Mouse (Mus musculus): ENCODE measurements around the gene Olfr1129.
"Not testable (repeated sequence)": the region's sequence is repeated elsewhere in the genome, so short reads cannot be mapped to it uniquely, and the experiment has no call there.

Gene Olfr1129

GRCm38 (mm10) chr2:87573602-87574001, at the start of gene Olfr1129:
Gene Olfr1129, plus strand, starts transcription at chr2:87573902.
- not testable (repeated sequence) for DNase-seq (ENCODE audit: low spot score in 2 of 2)

GRCm38 (mm10) chr2:87525899-87526616, 47.6 kb upstream of the Olfr1129 start:
- DNase-seq (ENCODE audit: low spot score in 2 of 2) = not testable (repeated sequence)

- no peak for DNase-seq (ENCODE audit: low spot score in 2 of 2)
Measured at GRCm38 (mm10) chr2:87531496-87531895, 42.2 kb upstream of the Olfr1129 start, which contains the start of gene Olfr153. Gene Olfr153, plus strand, starts transcription at chr2:87531796.

GRCm38 (mm10) chr2:87534826-87535225, 38.9 kb upstream of the Olfr1129 start:
- DNase-seq (ENCODE audit: low spot score in 2 of 2) = no peak

DNA sequence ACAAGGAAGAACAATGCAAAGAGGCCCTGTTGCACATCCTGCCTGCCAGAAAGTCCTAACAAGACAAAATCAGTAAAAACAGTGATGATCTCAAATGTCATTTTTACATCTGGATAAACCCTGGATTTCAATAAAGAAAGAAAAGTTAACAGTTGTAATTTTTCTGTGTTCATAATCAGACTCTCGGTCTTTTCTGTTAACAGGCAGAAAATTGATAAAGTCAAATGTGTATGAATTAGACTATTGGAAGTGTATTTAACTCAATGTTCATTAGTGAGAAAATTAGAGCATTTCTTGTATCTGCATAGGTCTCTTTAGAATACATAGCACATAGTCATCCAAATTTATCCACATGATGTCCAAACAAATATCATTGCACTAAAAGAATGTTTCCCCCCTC, 28.3 kb upstream of the Olfr1129 start, which contains the start of gene Olfr1128:
Gene Olfr1128, minus strand, starts transcription at position 101 of the 400 bp plus-strand sequence.
- no peak for DNase-seq (ENCODE audit: low spot score in 2 of 2)

GRCm38 (mm10) chr2:87605912-87606311, 32.2 kb downstream of the Olfr1129 start, which contains the start of gene Olfr1130:
Gene Olfr1130, plus strand, starts transcription at chr2:87606212.
- DNase-seq (ENCODE audit: low spot score in 2 of 2) = not testable (repeated sequence)

DNA sequence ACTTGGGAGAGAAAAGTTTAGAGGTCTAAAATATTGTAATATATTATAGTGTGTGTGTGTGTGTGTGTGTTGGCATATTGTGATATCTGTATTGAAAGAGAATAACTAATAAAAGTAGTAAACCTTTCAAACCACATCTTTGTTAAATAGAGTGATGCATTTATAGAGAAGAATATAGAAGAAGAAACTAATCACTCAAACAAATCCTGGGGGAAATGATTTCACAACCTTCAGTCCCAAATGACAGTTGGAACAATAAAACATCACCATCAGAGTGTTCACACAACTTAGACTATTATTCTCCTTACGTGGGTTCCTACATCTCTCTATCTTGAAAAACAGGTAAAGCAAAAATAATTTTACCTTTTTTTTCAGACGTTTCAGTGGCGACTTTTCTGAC, 53.1 kb downstream of the Olfr1129 start, which contains the start of gene Olfr1131:
Gene Olfr1131, plus strand, starts transcription at position 301 of the 400 bp plus-strand sequence.
- DNase-seq (ENCODE audit: low spot score in 2 of 2) = no peak

All from cerebellum, postnatal 4 days (tissue).